ENCODE assay signal across 8 mouse cellular contexts in genomic region chr2:32154334-32154997, GRCm38 (mm10). TPM values are rescaled to one million over a fixed set of nuclear protein-coding genes. Genes with fewer than 3 reads are reported as not detected.
DNase-seq lines count a peak whose midpoint lies in the region; ATAC-seq and TF ChIP-seq lines count a peak whose summit lies in the region.

No protein-coding gene starts in this region.

- ATAC-seq in lung, embryonic 14.5 days (ENCODE audit: insufficient read depth): no peak
- ATAC-seq in forebrain, embryonic 12.5 days (ENCODE audit: low FRiP score): no peak
- no peak for ATAC-seq in limb, embryonic 13.5 days (ENCODE audit: low FRiP score, low read depth)
- no peak for ATAC-seq in neural tube, embryonic 15.5 days (ENCODE audit: low FRiP score)

- no peaks in the 10 kb centered on the region for H3K9me3 ChIP-seq in lung, embryonic 14.5 days (ENCODE audit: low read depth, low read length)
- no peaks in the 10 kb centered on the region for H3K9me3 ChIP-seq in forebrain, embryonic 12.5 days
- H3K9me3 ChIP-seq in limb, embryonic 13.5 days: no peaks in the 10 kb centered on the region
- H3K9me3 ChIP-seq in neural tube, embryonic 15.5 days (replicated peaks): no peaks in the 10 kb centered on the region

- H3K4me1 ChIP-seq in lung, embryonic 14.5 days (ENCODE audit: insufficient read depth): peaks cover 42% of the 10 kb centered on the region
- H3K4me1 ChIP-seq in forebrain, embryonic 12.5 days: peaks cover 81% of the 10 kb centered on the region
- peaks cover 81% of the 10 kb centered on the region for H3K4me1 ChIP-seq in limb, embryonic 13.5 days
- peaks cover 83% of the 10 kb centered on the region for H3K4me1 ChIP-seq in neural tube, embryonic 15.5 days

- no peaks in the 10 kb centered on the region for H3K36me3 ChIP-seq in lung, embryonic 14.5 days (ENCODE audit: insufficient read depth)
- H3K36me3 ChIP-seq in forebrain, embryonic 12.5 days (replicated peaks): no peaks in the 10 kb centered on the region
- no peaks in the 10 kb centered on the region for H3K36me3 ChIP-seq in limb, embryonic 13.5 days
- H3K36me3 ChIP-seq in neural tube, embryonic 15.5 days: no peaks in the 10 kb centered on the region

- no peak for TF ChIP-seq CTCF in lung, embryonic 14.5 days (IDR thresholded peaks at IDR 0.05; ENCODE audit: low read depth)

- no peaks in the 10 kb centered on the region for H3K27me3 ChIP-seq in lung, embryonic 14.5 days (ENCODE audit: insufficient read depth, low read length)
- no peaks in the 10 kb centered on the region for H3K27me3 ChIP-seq in forebrain, embryonic 12.5 days
- H3K27me3 ChIP-seq in limb, embryonic 13.5 days: no peaks in the 10 kb centered on the region
- H3K27me3 ChIP-seq in neural tube, embryonic 15.5 days (replicated peaks): no peaks in the 10 kb centered on the region

- 25% methylated on average over 9 of the region's 9 CpGs for WGBS in lung, embryonic 14.5 days
- 34% methylated on average over 9 of the region's 9 CpGs for WGBS in forebrain, embryonic 12.5 days
- 24% methylated on average over 9 of the region's 9 CpGs for WGBS in limb, embryonic 13.5 days
- 20% methylated on average over 9 of the region's 9 CpGs for WGBS in neural tube, embryonic 15.5 days

- no peak for DNase-seq in lung, embryonic 14.5 days
- no peak for DNase-seq in lung, postnatal 14 days
- DNase-seq in cerebellum, adult 9-10 months: no peak
- no peak for DNase-seq in spleen, adult 12 weeks (ENCODE audit: low spot score)
- no peak for DNase-seq in kidney, adult 8-10 months

- peak overlapping the region; percentile 35 for H3K9ac ChIP-seq in lung, embryonic 14.5 days
- peak overlapping the region; percentile 100 for H3K9ac ChIP-seq in forebrain, embryonic 12.5 days
- H3K9ac ChIP-seq in limb, embryonic 13.5 days: peak overlapping the region; percentile 99
- H3K9ac ChIP-seq in neural tube, embryonic 15.5 days (replicated peaks): peak overlapping the region; percentile 98; the same call in 1 of the 2 replicates

- peak overlapping the region; percentile 99 for H3K27ac ChIP-seq in lung, embryonic 14.5 days (ENCODE audit: low read depth)
- peak overlapping the region; percentile 99 for H3K27ac ChIP-seq in forebrain, embryonic 12.5 days
- 0 out of 2 replicates have a peak overlapping the region, but pooled peaks have one; percentile 44 for H3K27ac ChIP-seq in limb, embryonic 13.5 days
- H3K27ac ChIP-seq in neural tube, embryonic 15.5 days (replicated peaks): peak overlapping the region; percentile 97

- H3K4me2 ChIP-seq in lung, embryonic 14.5 days: peak overlapping the region; percentile 96
- H3K4me2 ChIP-seq in forebrain, embryonic 12.5 days: peak overlapping the region; percentile 98
- peak overlapping the region; percentile 96 for H3K4me2 ChIP-seq in limb, embryonic 13.5 days (replicated peaks)
- peak overlapping the region; percentile 95 for H3K4me2 ChIP-seq in neural tube, embryonic 15.5 days

- H3K4me3 ChIP-seq in lung, embryonic 14.5 days (ENCODE audit: low read depth, low read length): peak overlapping the region; percentile 86
- H3K4me3 ChIP-seq in forebrain, embryonic 12.5 days (replicated peaks): peak overlapping the region; percentile 98
- peak overlapping the region; percentile 92 for H3K4me3 ChIP-seq in limb, embryonic 13.5 days
- H3K4me3 ChIP-seq in neural tube, embryonic 15.5 days (replicated peaks): peak overlapping the region; percentile 82

RNA-seq across cellular contexts. Expression of gene Prrc2b, which starts 3.6 kb away (rescaled TPM):
- polyA plus RNA-seq in lung, embryonic 14.5 days (2014; fragmentation: Nextera tagmentation; extraction: Ambion mirVana): 69.0 and 76.8 TPM in 2 replicates
- polyA plus RNA-seq in forebrain, embryonic 12.5 days (2016; fragmentation: Nextera tagmentation; extraction: Ambion mirVana): 96.9 and 110 TPM in 2 replicates
- 49.0 and 52.7 TPM in 2 replicates for polyA plus RNA-seq in limb, embryonic 13.5 days (2015; fragmentation: Nextera tagmentation; extraction: Ambion mirVana)
- polyA plus RNA-seq in neural tube, embryonic 15.5 days (2015; fragmentation: Nextera tagmentation; extraction: Ambion mirVana): 56.6 and 59.9 TPM in 2 replicates

RNA-seq across cellular contexts. Expression of gene Plpp7, which starts 59.1 kb away (rescaled TPM):
- polyA plus RNA-seq in lung, embryonic 14.5 days (2014; fragmentation: Nextera tagmentation; extraction: Ambion mirVana): 2.5 and 3.9 TPM in 2 replicates
- 7.0 and 7.2 TPM in 2 replicates for polyA plus RNA-seq in forebrain, embryonic 12.5 days (2016; fragmentation: Nextera tagmentation; extraction: Ambion mirVana)
- 7.3 and 8.3 TPM in 2 replicates for polyA plus RNA-seq in limb, embryonic 13.5 days (2015; fragmentation: Nextera tagmentation; extraction: Ambion mirVana)
- polyA plus RNA-seq in neural tube, embryonic 15.5 days (2015; fragmentation: Nextera tagmentation; extraction: Ambion mirVana): 26.1 and 32.6 TPM in 2 replicates

Comparison
In these comparisons a context has a peak if more than half of its experiments do, and no peak if none do; other contexts are left out.
1. H3K27ac ChIP-seq: peak in every context shown above with its lines; median percentile 99 in lung, embryonic 14.5 days; 99 in forebrain, embryonic 12.5 days; 97 in neural tube, embryonic 15.5 days; 44 in limb, embryonic 13.5 days.
2. H3K9ac ChIP-seq: peak in every context shown above with its lines; median percentile 100 in forebrain, embryonic 12.5 days; 99 in limb, embryonic 13.5 days; 98 in neural tube, embryonic 15.5 days; 35 in lung, embryonic 14.5 days.